Mouse (Mus musculus): ENCODE measurements around the gene M1ap. TPM values are rescaled to one million over a fixed set of nuclear protein-coding genes. Genes with fewer than 3 reads are reported as not detected.

The M1ap gene
- polyA plus RNA-seq, 1 experiment = 8.8 TPM

DNA sequence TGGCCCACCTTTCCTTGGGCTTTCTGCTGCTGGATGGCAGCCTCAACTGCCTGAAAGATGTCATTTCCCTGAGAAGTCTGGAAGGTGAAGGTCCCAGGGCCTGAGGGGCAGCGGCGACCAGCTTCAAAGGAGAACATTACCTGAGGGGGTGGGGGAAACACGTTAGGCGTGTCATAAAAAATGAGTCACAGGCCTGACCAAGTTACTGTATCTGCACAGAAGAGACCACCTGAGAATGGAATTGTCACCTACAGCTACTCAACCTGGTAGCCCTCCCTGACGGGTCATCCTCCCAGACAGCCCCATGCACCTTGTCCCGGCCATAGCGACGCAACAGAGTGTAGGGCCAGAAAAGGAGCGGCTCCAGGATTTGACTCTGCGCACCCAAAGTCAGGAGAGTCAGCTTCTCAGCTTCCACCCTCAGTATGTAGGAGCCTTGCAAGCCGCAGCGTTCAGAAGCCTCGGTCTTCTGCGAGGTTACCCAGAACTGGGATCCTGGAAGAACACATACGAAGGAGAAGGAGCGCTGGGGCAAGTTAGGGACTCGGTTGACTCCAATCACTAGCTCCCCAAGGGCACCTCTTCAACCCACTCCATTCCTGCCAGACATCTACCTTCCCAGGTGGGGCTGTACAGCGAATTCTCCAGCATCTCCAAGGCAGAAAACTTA is 85.4 kb downstream of the M1ap start:
- no peaks in the 10 kb centered on the region for H3K9me3 ChIP-seq (ENCODE audit: control insufficient read depth, low read length)
- peaks cover 56% of the 10 kb centered on the region for H3K36me3 ChIP-seq (ENCODE audit: control insufficient read depth)
- peaks cover 87% of the 10 kb centered on the region for H3K4me1 ChIP-seq (ENCODE audit: control insufficient read depth)
- H3K27me3 ChIP-seq (ENCODE audit: control insufficient read depth) = peaks cover 25% of the 10 kb centered on the region
- H3K4me3 ChIP-seq (replicated peaks) = peak overlapping the region; percentile 74
- TF ChIP-seq GATA1 (IDR thresholded peaks at IDR 0.05; ENCODE audit: low read length) (no peak), TAL1 (IDR thresholded peaks at IDR 0.05; ENCODE audit: low read length) (no peak)

GRCm38 (mm10) chr6:83032769-83033191 is 86.1 kb downstream of the M1ap start:
- peaks cover 49% of the 10 kb centered on the region for H3K36me3 ChIP-seq (ENCODE audit: control insufficient read depth)
- H3K4me3 ChIP-seq (replicated peaks) = peak overlapping the region; percentile 74
- peaks cover 25% of the 10 kb centered on the region for H3K27me3 ChIP-seq (ENCODE audit: control insufficient read depth)
- H3K4me1 ChIP-seq (ENCODE audit: control insufficient read depth) = peaks cover 85% of the 10 kb centered on the region
- H3K9me3 ChIP-seq (ENCODE audit: control insufficient read depth, low read length) = no peaks in the 10 kb centered on the region
- no peak for TF ChIP-seq TAL1 (IDR thresholded peaks at IDR 0.05; ENCODE audit: low read length)
- TF ChIP-seq GATA1 (IDR thresholded peaks at IDR 0.05; ENCODE audit: low read length) = no peak

- peaks cover 41% of the 10 kb centered on the region for H3K36me3 ChIP-seq (ENCODE audit: control insufficient read depth)
- no peaks in the 10 kb centered on the region for H3K9me3 ChIP-seq (ENCODE audit: control insufficient read depth, low read length)
- H3K27me3 ChIP-seq (ENCODE audit: control insufficient read depth) = peaks cover 25% of the 10 kb centered on the region
- TF ChIP-seq GATA1 (IDR thresholded peaks at IDR 0.05; ENCODE audit: low read length) (no peak), TAL1 (IDR thresholded peaks at IDR 0.05; ENCODE audit: low read length) (no peak)
- peak within 1 kb of the TSS; percentile 74 for H3K4me3 ChIP-seq (replicated peaks)
- H3K4me1 ChIP-seq (ENCODE audit: control insufficient read depth) = peaks cover 85% of the 10 kb centered on the region
Observed at GRCm38 (mm10) chr6:83033249-83034185, 86.8 kb downstream of the M1ap start, which contains the start of the genes Dok1 and Loxl3. TSS of gene Dok1 (minus strand) at chr6:83033471. TSS of gene Loxl3 (plus strand) at chr6:83034173.

DNA sequence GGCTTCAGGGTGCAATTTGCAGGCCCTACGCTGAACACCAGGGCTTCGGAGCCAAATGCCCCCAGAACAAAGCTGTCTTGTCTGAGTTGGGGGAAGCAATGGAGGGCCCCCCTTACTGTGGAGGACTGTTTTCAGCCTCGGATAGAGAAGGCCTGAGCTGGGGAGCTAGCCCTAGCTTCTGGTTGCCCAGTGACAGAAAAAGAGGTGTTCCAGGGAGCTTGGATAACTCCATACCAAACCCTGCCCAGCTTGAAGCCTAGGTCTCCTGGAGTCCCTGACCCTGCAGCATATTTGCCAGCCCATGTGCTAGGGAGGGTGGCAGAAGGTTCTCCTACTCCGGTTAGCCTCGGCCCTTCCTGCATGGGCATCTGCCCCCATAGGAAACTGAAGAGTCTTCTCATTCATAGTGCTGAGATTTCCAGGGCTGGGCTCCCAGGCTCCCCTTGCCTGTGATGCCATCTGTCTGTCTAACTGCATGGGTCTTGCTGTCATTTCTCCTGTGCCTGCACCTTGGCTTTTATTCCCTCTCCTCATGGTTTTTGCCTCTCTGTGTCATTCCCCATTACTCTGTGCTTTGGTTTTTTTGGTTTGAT is 87.9 kb downstream of the M1ap start:
- Histone ChIP-seq H3K9me3 (ENCODE audit: control insufficient read depth, low read length) (no peaks in the 10 kb centered on the region), H3K4me3 (replicated peaks) (peak overlapping the region; percentile 74), H3K4me1 (ENCODE audit: control insufficient read depth) (peaks cover 88% of the 10 kb centered on the region), H3K27me3 (ENCODE audit: control insufficient read depth) (peaks cover 25% of the 10 kb centered on the region), H3K36me3 (ENCODE audit: control insufficient read depth) (peaks cover 32% of the 10 kb centered on the region)
- TF ChIP-seq TAL1 (IDR thresholded peaks at IDR 0.05; ENCODE audit: low read length) (no peak), GATA1 (IDR thresholded peaks at IDR 0.05; ENCODE audit: low read length) (no peak)

GRCm38 (mm10) chr6:83037188-83037587 is 90.5 kb downstream of the M1ap start:
- Histone ChIP-seq H3K9me3 (ENCODE audit: control insufficient read depth, low read length) (no peaks in the 10 kb centered on the region), H3K36me3 (ENCODE audit: control insufficient read depth) (peaks cover 5% of the 10 kb centered on the region), H3K4me3 (replicated peaks) (no peak overlapping the region), H3K27me3 (ENCODE audit: control insufficient read depth) (peaks cover 22% of the 10 kb centered on the region), H3K4me1 (ENCODE audit: control insufficient read depth) (peaks cover 85% of the 10 kb centered on the region)
- TF ChIP-seq GATA1 (IDR thresholded peaks at IDR 0.05; ENCODE audit: low read length) (no peak), TAL1 (IDR thresholded peaks at IDR 0.05; ENCODE audit: low read length) (no peak)

DNA sequence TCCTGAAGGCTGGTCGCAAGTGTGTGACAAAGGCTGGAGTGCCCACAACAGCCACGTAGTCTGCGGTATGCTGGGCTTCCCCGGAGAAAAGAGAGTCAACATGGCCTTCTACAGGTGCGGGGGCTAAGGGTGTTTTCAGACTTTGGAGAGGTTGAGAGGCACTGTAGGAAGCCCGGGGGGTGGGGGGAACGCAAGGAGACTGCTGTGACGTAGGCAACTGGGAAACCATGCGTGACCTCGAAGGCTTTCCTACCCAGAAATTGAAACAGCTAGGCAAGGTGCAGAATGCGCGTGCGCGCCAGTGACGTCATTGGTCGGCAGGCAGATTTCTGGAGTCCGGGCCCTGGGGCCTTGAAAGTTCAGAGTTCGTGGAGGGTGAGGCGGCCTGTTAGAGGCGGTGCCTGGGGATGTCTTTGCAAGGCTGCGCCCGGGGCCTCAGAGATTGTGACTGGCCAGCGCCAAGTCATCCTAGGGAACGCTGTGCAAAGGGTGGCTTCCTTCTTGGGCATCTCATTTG is 91.9 kb downstream of the M1ap start:
- TF ChIP-seq GATA1 (IDR thresholded peaks at IDR 0.05; ENCODE audit: low read length) = peak; percentile 30; the same call in 1 of the 2 replicates
- TF ChIP-seq TAL1 (IDR thresholded peaks at IDR 0.05; ENCODE audit: low read length) = 0 out of 3 replicates have a peak, but pooled peaks have one; percentile 35
- H3K27me3 ChIP-seq (ENCODE audit: control insufficient read depth) = peaks cover 22% of the 10 kb centered on the region
- H3K4me3 ChIP-seq (replicated peaks) = peak overlapping the region; percentile 37
- H3K4me1 ChIP-seq (ENCODE audit: control insufficient read depth) = peaks cover 82% of the 10 kb centered on the region
- no peaks in the 10 kb centered on the region for H3K9me3 ChIP-seq (ENCODE audit: control insufficient read depth, low read length)
- no peaks in the 10 kb centered on the region for H3K36me3 ChIP-seq (ENCODE audit: control insufficient read depth)

- H3K9me3 ChIP-seq (ENCODE audit: control insufficient read depth, low read length) = no peaks in the 10 kb centered on the region
- TF ChIP-seq TAL1 (IDR thresholded peaks at IDR 0.05; ENCODE audit: low read length) (no peak), GATA1 (IDR thresholded peaks at IDR 0.05; ENCODE audit: low read length) (no peak)
- peaks cover 73% of the 10 kb centered on the region for H3K4me1 ChIP-seq (ENCODE audit: control insufficient read depth)
- no peaks in the 10 kb centered on the region for H3K36me3 ChIP-seq (ENCODE audit: control insufficient read depth)
- H3K4me3 ChIP-seq (replicated peaks) = no peak overlapping the region
- peaks cover 5% of the 10 kb centered on the region for H3K27me3 ChIP-seq (ENCODE audit: control insufficient read depth)
Observed at GRCm38 (mm10) chr6:83040601-83041000, 93.9 kb downstream of the M1ap start.

DNA sequence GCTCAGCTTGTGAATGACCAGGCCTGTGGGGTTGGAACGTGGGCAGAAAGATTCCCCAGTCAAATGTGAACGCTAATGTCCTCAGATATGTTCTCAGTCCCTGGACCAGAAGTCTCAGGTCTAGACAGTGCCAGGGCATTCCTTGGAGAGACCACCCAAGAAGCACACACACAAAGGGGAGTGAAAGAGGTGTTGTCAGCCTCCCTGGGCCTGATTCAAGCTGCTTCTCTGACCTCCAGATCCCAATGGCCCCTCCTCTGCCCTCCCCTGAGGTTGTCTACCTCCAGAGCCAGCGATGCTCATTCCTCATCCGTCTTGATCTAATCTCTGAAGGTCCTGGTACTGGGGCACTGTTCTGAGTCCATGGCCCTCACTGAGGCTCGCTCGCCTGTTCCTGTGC is 96.9 kb downstream of the M1ap start:
- peaks cover 67% of the 10 kb centered on the region for H3K4me1 ChIP-seq (ENCODE audit: control insufficient read depth)
- peaks cover 2% of the 10 kb centered on the region for H3K27me3 ChIP-seq (ENCODE audit: control insufficient read depth)
- no peak overlapping the region for H3K4me3 ChIP-seq (replicated peaks)
- H3K36me3 ChIP-seq (ENCODE audit: control insufficient read depth) = peaks cover 1% of the 10 kb centered on the region; the same call in 1 of the 2 replicates
- TF ChIP-seq GATA1 (IDR thresholded peaks at IDR 0.05; ENCODE audit: low read length) = no peak
- no peaks in the 10 kb centered on the region for H3K9me3 ChIP-seq (ENCODE audit: control insufficient read depth, low read length)

Measured in erythroblast, embryonic 14.5 days (primary cell).